Comparison of ENCODE assay signal across 8 mouse cellular contexts in the genomic region with DNA sequence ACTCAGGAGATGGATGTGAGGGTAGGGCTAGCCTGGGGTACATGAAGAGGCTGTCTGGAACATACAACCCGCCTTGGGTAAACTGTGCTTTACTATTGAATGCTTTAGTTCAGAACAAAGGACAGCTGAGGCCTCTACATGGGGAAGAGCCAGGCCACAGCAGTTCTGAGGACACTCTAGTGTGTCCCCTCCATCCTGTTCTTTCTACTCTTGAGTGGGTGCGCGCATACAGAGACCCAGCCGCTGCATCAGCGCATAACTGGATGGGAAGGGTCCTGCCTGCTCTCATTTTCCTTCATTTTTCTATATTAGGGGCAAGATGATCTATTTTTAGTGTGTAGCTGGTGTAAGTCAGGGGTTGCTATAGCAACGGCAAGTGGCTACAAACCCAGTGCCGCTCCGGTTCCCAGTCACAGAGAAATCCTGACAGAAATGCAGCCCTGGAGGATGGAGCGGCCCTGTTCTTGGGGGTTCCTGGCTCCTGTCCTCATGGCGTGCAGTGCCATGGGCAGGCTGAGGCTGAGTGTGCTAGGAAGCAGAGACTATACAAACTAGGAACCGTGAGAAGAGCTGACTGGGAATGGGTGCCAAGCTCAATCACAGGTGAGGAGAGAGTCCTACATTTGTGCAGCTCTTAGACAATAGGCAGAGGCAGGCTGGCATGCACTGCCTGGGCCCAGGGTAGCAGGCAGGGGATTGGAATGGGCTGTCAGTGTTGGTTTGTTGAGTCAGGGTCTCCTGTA.
A peak's percentile ranks its signal among the peaks of the same experiment; 100 is the strongest.
DNase-seq lines count a peak whose midpoint lies in the region; ATAC-seq and TF ChIP-seq lines count a peak whose summit lies in the region.

No protein-coding gene starts in this region.

- no peak for ATAC-seq in limb, embryonic 13.5 days (ENCODE audit: low FRiP score, low read depth)
- peak; percentile 77 for ATAC-seq in forebrain, embryonic 12.5 days (ENCODE audit: low FRiP score)
- peak; percentile 73 for ATAC-seq in hindbrain, postnatal 0 days
- ATAC-seq in midbrain, postnatal 0 days (ENCODE audit: low FRiP score), result peak; percentile 72
- no peak for ATAC-seq in megakaryocyte-erythroid progenitor cell, adult 5-6 weeks (replicated peaks; ENCODE audit: low FRiP score, low TSS enrichment, poor library complexity, severe bottlenecking)

- no peaks in the 10 kb centered on the region for H3K27me3 ChIP-seq in limb, embryonic 13.5 days
- no peaks in the 10 kb centered on the region for H3K27me3 ChIP-seq in limb, embryonic 10.5 days (ENCODE audit: low read depth, poor library complexity, severe bottlenecking)
- no peaks in the 10 kb centered on the region for H3K27me3 ChIP-seq in forebrain, embryonic 12.5 days
- H3K27me3 ChIP-seq in hindbrain, postnatal 0 days (ENCODE audit: insufficient read depth, low read length), result no peaks in the 10 kb centered on the region
- no peaks in the 10 kb centered on the region for H3K27me3 ChIP-seq in midbrain, postnatal 0 days (ENCODE audit: insufficient read depth, low read length)

- H3K9ac ChIP-seq in limb, embryonic 13.5 days, result no peak overlapping the region
- H3K9ac ChIP-seq in forebrain, embryonic 12.5 days, result no peak overlapping the region
- H3K9ac ChIP-seq in hindbrain, postnatal 0 days (replicated peaks; ENCODE audit: low read length), result peak overlapping the region; percentile 44; the same call in 1 of the 2 replicates
- peak overlapping the region; percentile 59 for H3K9ac ChIP-seq in midbrain, postnatal 0 days (replicated peaks; ENCODE audit: low read length, poor library complexity, severe bottlenecking)

- peak overlapping the region; percentile 22; the same call in 1 of the 2 replicates for H3K27ac ChIP-seq in limb, embryonic 13.5 days
- H3K27ac ChIP-seq in limb, embryonic 10.5 days, result no peak overlapping the region
- peak overlapping the region; percentile 82 for H3K27ac ChIP-seq in forebrain, embryonic 12.5 days
- H3K27ac ChIP-seq in hindbrain, postnatal 0 days, result peak overlapping the region; percentile 88
- peak overlapping the region; percentile 96 for H3K27ac ChIP-seq in midbrain, postnatal 0 days (ENCODE audit: low read depth, low read length)

- TF ChIP-seq CTCF in hindbrain, postnatal 0 days (IDR thresholded peaks at IDR 0.05; ENCODE audit: low read depth), result no peak
- no peak for TF ChIP-seq CTCF in midbrain, postnatal 0 days (IDR thresholded peaks at IDR 0.05)

- 77% methylated on average over 11 of the region's 11 CpGs for WGBS in limb, embryonic 13.5 days
- 88% methylated on average over 11 of the region's 11 CpGs for WGBS in limb, embryonic 10.5 days
- WGBS in forebrain, embryonic 12.5 days, result 70% methylated on average over 11 of the region's 11 CpGs
- WGBS in hindbrain, postnatal 0 days, result 43% methylated on average over 11 of the region's 11 CpGs
- WGBS in midbrain, postnatal 0 days, result 29% methylated on average over 11 of the region's 11 CpGs

- no peaks in the 10 kb centered on the region for H3K36me3 ChIP-seq in limb, embryonic 13.5 days
- no peaks in the 10 kb centered on the region for H3K36me3 ChIP-seq in limb, embryonic 10.5 days
- no peaks in the 10 kb centered on the region for H3K36me3 ChIP-seq in forebrain, embryonic 12.5 days (replicated peaks)
- H3K36me3 ChIP-seq in hindbrain, postnatal 0 days (ENCODE audit: insufficient read depth, low read length), result no peaks in the 10 kb centered on the region
- H3K36me3 ChIP-seq in midbrain, postnatal 0 days (ENCODE audit: insufficient read depth, low read length), result no peaks in the 10 kb centered on the region

- no peaks in the 10 kb centered on the region for H3K9me3 ChIP-seq in limb, embryonic 13.5 days
- no peaks in the 10 kb centered on the region for H3K9me3 ChIP-seq in limb, embryonic 10.5 days (replicated peaks)
- H3K9me3 ChIP-seq in forebrain, embryonic 12.5 days, result no peaks in the 10 kb centered on the region
- H3K9me3 ChIP-seq in hindbrain, postnatal 0 days (ENCODE audit: low read length), result no peaks in the 10 kb centered on the region
- H3K9me3 ChIP-seq in midbrain, postnatal 0 days (ENCODE audit: low read length), result no peaks in the 10 kb centered on the region

- no peak for DNase-seq in limb, embryonic 10.5 days (ENCODE audit: low spot score)
- DNase-seq in hindbrain, postnatal 0 days (ENCODE audit: low spot score), result peak; percentile 79
- peak; percentile 85 for DNase-seq in midbrain, postnatal 0 days (ENCODE audit: low spot score)
- no peak for DNase-seq in thymus, postnatal 10 days (ENCODE audit: low spot score in 2 of 2)
- DNase-seq in urinary bladder, postnatal 14 days (ENCODE audit: low spot score), result no peak

- H3K4me3 ChIP-seq in limb, embryonic 13.5 days, result no peak overlapping the region
- no peak overlapping the region for H3K4me3 ChIP-seq in limb, embryonic 10.5 days
- H3K4me3 ChIP-seq in forebrain, embryonic 12.5 days (replicated peaks), result no peak overlapping the region; the same call in 1 of the 2 replicates
- H3K4me3 ChIP-seq in hindbrain, postnatal 0 days (ENCODE audit: low read length), result peak overlapping the region; percentile 19; the same call in 1 of the 2 replicates
- peak overlapping the region; percentile 20 for H3K4me3 ChIP-seq in midbrain, postnatal 0 days (ENCODE audit: low read depth, low read length)

- H3K4me2 ChIP-seq in limb, embryonic 13.5 days (replicated peaks), result no peak overlapping the region
- peak overlapping the region; percentile 21; the same call in 1 of the 2 replicates for H3K4me2 ChIP-seq in forebrain, embryonic 12.5 days
- H3K4me2 ChIP-seq in hindbrain, postnatal 0 days (ENCODE audit: low read depth, low read length), result peak overlapping the region; percentile 44
- H3K4me2 ChIP-seq in midbrain, postnatal 0 days (ENCODE audit: low read depth, low read length, poor library complexity, severe bottlenecking), result peak overlapping the region; percentile 51

- peaks cover 15% of the 10 kb centered on the region for H3K4me1 ChIP-seq in limb, embryonic 13.5 days
- H3K4me1 ChIP-seq in limb, embryonic 10.5 days, result peaks cover 18% of the 10 kb centered on the region
- H3K4me1 ChIP-seq in forebrain, embryonic 12.5 days, result peaks cover 7% of the 10 kb centered on the region
- H3K4me1 ChIP-seq in hindbrain, postnatal 0 days (ENCODE audit: insufficient read depth, low read length), result peaks cover 28% of the 10 kb centered on the region
- peaks cover 22% of the 10 kb centered on the region; the same call in 1 of the 2 replicates for H3K4me1 ChIP-seq in midbrain, postnatal 0 days (ENCODE audit: insufficient read depth, low read length)

Comparison
In these comparisons a context has a peak if more than half of its experiments do, and no peak if none do; other contexts are left out.
1. ATAC-seq: peak in forebrain, embryonic 12.5 days (single experiment), hindbrain, postnatal 0 days (single experiment) and midbrain, postnatal 0 days (single experiment); none in limb, embryonic 13.5 days (single experiment) and megakaryocyte-erythroid progenitor cell, adult 5-6 weeks (single experiment).
2. H3K4me3 ChIP-seq: peak in hindbrain, postnatal 0 days (single experiment) and midbrain, postnatal 0 days (single experiment); none in limb, embryonic 13.5 days (single experiment), limb, embryonic 10.5 days (single experiment) and forebrain, embryonic 12.5 days (single experiment).
3. H3K9ac ChIP-seq: peak in hindbrain, postnatal 0 days (single experiment) and midbrain, postnatal 0 days (single experiment); none in limb, embryonic 13.5 days (single experiment) and forebrain, embryonic 12.5 days (single experiment).
4. DNase-seq: peak in hindbrain, postnatal 0 days (single experiment) and midbrain, postnatal 0 days (single experiment); none in limb, embryonic 10.5 days (single experiment), thymus, postnatal 10 days (0 of 2) and urinary bladder, postnatal 14 days (single experiment).